Mouse (Mus musculus) embryonic fibroblast, embryonic 13.5 days (primary cell): Measurements from ENCODE around the gene Vkorc1l1.

Experiments used
- CTCF ChIP-seq: IDR thresholded peaks from 2 replicates; pipeline ENCODE4 v1.5.1; 2011; ENCODE audit warnings: mild to moderate bottlenecking, control low read depth, low read length, moderate library complexity, borderline replicate concordance; ENCODE audit not compliant: insufficient read depth
- POLR2A ChIP-seq: IDR thresholded peaks from 2 replicates; pipeline ENCODE4 v1.6.1; 2011; ENCODE audit warnings: low read depth, mild to moderate bottlenecking, control low read depth, low read length, moderate library complexity

GRCm38 (mm10) chr5:129940281-129940680 lies 1.5 kb upstream of the Vkorc1l1 start:
- TF ChIP-seq CTCF (no peak), POLR2A (no peak)
